Mouse (Mus musculus) ES-E14 (cell line): Measurements from ENCODE around the gene Mlh3. TPM values are rescaled to one million over a fixed set of nuclear protein-coding genes. Genes with fewer than 3 reads are reported as not detected.

Experiments
- DNase-seq: peaks from one replicate; pipeline ENCODE4 v3.0.0-alpha.2; 2013; ENCODE audit warnings: low read depth, low spot score
- H3K27ac ChIP-seq: 2 replicates; pipeline ENCODE4 v1.5.1; 2012; ENCODE audit warnings: low read depth, mild to moderate bottlenecking, low read length, moderate library complexity, mixed read lengths; ENCODE audit not compliant: poor library complexity, insufficient read depth, severe bottlenecking
- H3K36me3 ChIP-seq: 2 replicates; pipeline ENCODE4 v1.6.1; 2012; ENCODE audit warnings: mild to moderate bottlenecking, low read length, moderate library complexity, mixed read lengths; ENCODE audit not compliant: control insufficient read depth, poor library complexity, insufficient read depth, severe bottlenecking
- H3K4me1 ChIP-seq, 2 experiments: fragments of 150-350 bp in 1 of 2; sonication (generic) in 1 of 2; 2 replicates each; pipeline ENCODE4 v1.6.1; 2012; ENCODE audit warnings: low read length in 2 of 2, mild to moderate bottlenecking in 1 of 2, mixed read lengths in 1 of 2; ENCODE audit not compliant: control insufficient read depth in 2 of 2, insufficient read depth in 2 of 2, poor library complexity in 1 of 2
- H3K4me3 ChIP-seq, 2 experiments: fragments of 150-350 bp in 1 of 2; sonication (generic) in 1 of 2; 2 replicates each; pipeline ENCODE4 v1.5.1; 2012; ENCODE audit warnings: low read length in 2 of 2, low read depth in 1 of 2, mild to moderate bottlenecking in 1 of 2, mixed read lengths in 1 of 2; ENCODE audit not compliant: insufficient read depth in 1 of 2, poor library complexity in 1 of 2, severe bottlenecking in 1 of 2
- H3K9ac ChIP-seq: 2 replicates; pipeline ENCODE4 v1.6.1; 2012; ENCODE audit warnings: low read depth, mild to moderate bottlenecking, low read length, mixed read lengths; ENCODE audit not compliant: poor library complexity, insufficient read depth, severe bottlenecking
- H3K9me3 ChIP-seq: fragments of 150-350 bp; sonication (generic); 2 replicates; pipeline ENCODE4 v1.6.1; 2012; ENCODE audit warnings: low read depth, mild to moderate bottlenecking, low read length; ENCODE audit not compliant: control insufficient read depth, insufficient read depth
- CHD2 ChIP-seq: IDR thresholded peaks from 2 replicates; pipeline ENCODE4 v1.6.1; 2014; ENCODE audit warnings: mild to moderate bottlenecking, low read depth, low read length, inconsistent platforms
- HCFC1 ChIP-seq: IDR thresholded peaks from 2 replicates; pipeline ENCODE4 v1.6.1; 2012; ENCODE audit warnings: low read length, inconsistent platforms, borderline replicate concordance; ENCODE audit not compliant: insufficient read depth
- MAFK ChIP-seq: IDR thresholded peaks from 2 replicates; pipeline ENCODE4 v1.6.1; 2014; ENCODE audit warnings: mild to moderate bottlenecking, low read depth, low read length, inconsistent platforms; ENCODE audit not compliant: insufficient read depth
- ZC3H11A ChIP-seq: IDR thresholded peaks from 2 replicates; pipeline ENCODE4 v1.6.1; 2012; ENCODE audit warnings: low read depth, mild to moderate bottlenecking, inconsistent platforms, low read length, borderline replicate concordance
- ZNF384 ChIP-seq: IDR thresholded peaks from 2 replicates; pipeline ENCODE4 v1.6.1; 2012; ENCODE audit warnings: low read depth, low read length, inconsistent platforms
- in situ Hi-C, 2 experiments: fragments of 600-800 bp; cut with MboI; formaldehyde crosslinking; loops; one replicate each; pipeline ENCODE4 v1.15.1; 2025; ENCODE audit warnings: low sequenced_read_pairs in 2 of 2, inconsistent platforms in 1 of 2; ENCODE audit not compliant: unreplicated experiment in 2 of 2
- total RNA-seq: library from RNA; depleted of rRNA; stranded (reverse); fragments of 300-350 nt; gene quantifications from 2 replicates; pipeline ENCODE4 v1.2.3, GENCODE M21; 2012

The Mlh3 gene
- total RNA-seq, 1 experiment: 13.1 TPM

- TF ChIP-seq CHD2: no peak
- no peak for TF ChIP-seq ZNF384
- TF ChIP-seq ZC3H11A: no peak
- no peak for TF ChIP-seq HCFC1
- TF ChIP-seq MAFK: no peak
- H3K4me1 ChIP-seq: peaks cover 0 to 7% of the 10 kb centered on the region in 2 experiments; a peak in 1 of 4 replicates
- in situ Hi-C loops: no loop called here
- no peaks in the 10 kb centered on the region for H3K36me3 ChIP-seq
- no peak overlapping the region for H3K4me3 ChIP-seq
- H3K9ac ChIP-seq: no peak overlapping the region
- no peaks in the 10 kb centered on the region for H3K9me3 ChIP-seq
- H3K27ac ChIP-seq: no peak overlapping the region
- DNase-seq: no peak
Observed at GRCm38 (mm10) chr12:85204105-85204504, 66.3 kb downstream of the Mlh3 start.

DNA sequence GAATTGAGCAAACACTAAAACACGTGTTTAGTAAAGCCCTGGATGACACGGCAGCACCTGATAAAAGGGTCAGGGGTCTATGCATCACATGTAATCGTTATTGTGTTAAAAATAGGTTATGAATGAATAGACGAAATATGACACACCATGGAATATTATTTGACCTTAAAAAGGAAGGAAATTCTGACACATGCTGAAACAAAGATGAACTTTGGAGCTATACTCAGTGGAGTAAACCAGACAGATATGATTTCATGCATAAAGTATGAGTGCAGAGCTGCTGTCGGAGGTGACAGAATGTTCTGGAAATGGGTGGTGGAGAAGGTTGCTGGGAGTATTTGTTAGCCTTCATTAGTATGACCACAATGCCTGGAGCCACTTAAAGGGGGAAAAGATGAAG, 66.7 kb downstream of the Mlh3 start:
- in situ Hi-C loops: no loop called here
- Histone ChIP-seq H3K27ac (no peak overlapping the region), H3K4me3 (no peak overlapping the region), H3K4me1 (peaks cover 0 to 7% of the 10 kb centered on the region in 2 experiments; a peak in 1 of 4 replicates), H3K36me3 (no peaks in the 10 kb centered on the region), H3K9me3 (no peaks in the 10 kb centered on the region), H3K9ac (no peak overlapping the region)
- DNase-seq: no peak
- no peak for TF ChIP-seq CHD2
- no peak for TF ChIP-seq ZC3H11A
- no peak for TF ChIP-seq MAFK
- no peak for TF ChIP-seq ZNF384
- no peak for TF ChIP-seq HCFC1

- in situ Hi-C loops: no loop called here
- DNase-seq: no peak
- no peaks in the 10 kb centered on the region for H3K9me3 ChIP-seq
- TF ChIP-seq HCFC1 (no peak), CHD2 (no peak), ZC3H11A (no peak), ZNF384 (no peak), MAFK (no peak)
- H3K9ac ChIP-seq: no peak overlapping the region
- H3K27ac ChIP-seq: no peak overlapping the region
- no peaks in the 10 kb centered on the region for H3K36me3 ChIP-seq
- H3K4me1 ChIP-seq: peaks cover 0 to 7% of the 10 kb centered on the region in 2 experiments; a peak in 1 of 4 replicates
- H3K4me3 ChIP-seq: no peak overlapping the region
Observed at GRCm38 (mm10) chr12:85202191-85202590, 68.2 kb downstream of the Mlh3 start.

- Histone ChIP-seq H3K27ac (no peak overlapping the region), H3K9me3 (no peaks in the 10 kb centered on the region), H3K4me1 (peaks cover 0 to 7% of the 10 kb centered on the region in 2 experiments; a peak in 1 of 4 replicates), H3K4me3 (no peak overlapping the region), H3K36me3 (no peaks in the 10 kb centered on the region), H3K9ac (no peak overlapping the region)
- no peak for TF ChIP-seq ZNF384
- TF ChIP-seq MAFK: no peak
- no peak for TF ChIP-seq ZC3H11A
- TF ChIP-seq CHD2: no peak
- no peak for TF ChIP-seq HCFC1
- in situ Hi-C loops: no loop called here
- no peak for DNase-seq
Observed at GRCm38 (mm10) chr12:85201830-85202147, 68.6 kb downstream of the Mlh3 start.
